Mouse (Mus musculus): Measurements from ENCODE around the gene Smc5. TPM values are rescaled to one million over a fixed set of nuclear protein-coding genes. Genes with fewer than 3 reads are reported as not detected.

Gene Smc5
- polyA plus RNA-seq, 1 experiment from 2014 or later: 6.5 TPM

DNA sequence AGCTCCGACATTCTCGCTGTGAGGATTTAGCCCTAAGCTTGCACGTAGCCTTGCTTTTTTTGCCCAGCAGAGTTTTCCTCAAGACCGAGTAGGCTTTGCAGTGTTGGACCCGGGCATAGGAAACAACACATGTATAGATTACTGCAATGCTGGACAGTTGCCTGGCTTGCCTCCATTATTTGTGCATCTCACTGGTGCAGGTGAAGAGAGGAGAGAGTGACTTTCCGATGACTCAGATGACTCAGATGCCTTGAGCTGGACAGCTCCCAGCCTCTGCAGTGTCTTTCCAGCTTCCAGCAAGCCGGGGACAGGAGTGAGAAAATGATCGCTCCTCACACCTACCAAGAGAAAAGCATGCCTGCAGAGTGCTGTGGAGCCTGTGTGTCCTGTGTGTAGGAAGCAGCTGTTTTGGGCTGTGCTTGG is 111.3 kb downstream of the Smc5 start:
- TF ChIP-seq CTCF (IDR thresholded peaks at IDR 0.05; ENCODE audit: low read depth): no peak
- ATAC-seq: no peak
- Histone ChIP-seq H3K4me2 (replicated peaks; ENCODE audit: low read depth) (no peak overlapping the region), H3K27me3 (replicated peaks; ENCODE audit: control insufficient read depth, insufficient read depth, low read length) (no peaks in the 10 kb centered on the region), H3K27ac (ENCODE audit: low read depth, low read length) (no peak overlapping the region), H3K4me3 (ENCODE audit: low read depth, low read length) (no peak overlapping the region), H3K4me1 (replicated peaks; ENCODE audit: control insufficient read depth, insufficient read depth, low read length) (no peaks in the 10 kb centered on the region), H3K9ac (ENCODE audit: low read depth, low read length) (no peak overlapping the region), H3K9me3 (ENCODE audit: control insufficient read depth) (no peaks in the 10 kb centered on the region), H3K36me3 (ENCODE audit: control insufficient read depth, insufficient read depth) (peaks cover 11% of the 10 kb centered on the region; the same call in 1 of the 2 replicates)
- 26% methylated on average over 8 of the region's 8 CpGs for WGBS

DNA sequence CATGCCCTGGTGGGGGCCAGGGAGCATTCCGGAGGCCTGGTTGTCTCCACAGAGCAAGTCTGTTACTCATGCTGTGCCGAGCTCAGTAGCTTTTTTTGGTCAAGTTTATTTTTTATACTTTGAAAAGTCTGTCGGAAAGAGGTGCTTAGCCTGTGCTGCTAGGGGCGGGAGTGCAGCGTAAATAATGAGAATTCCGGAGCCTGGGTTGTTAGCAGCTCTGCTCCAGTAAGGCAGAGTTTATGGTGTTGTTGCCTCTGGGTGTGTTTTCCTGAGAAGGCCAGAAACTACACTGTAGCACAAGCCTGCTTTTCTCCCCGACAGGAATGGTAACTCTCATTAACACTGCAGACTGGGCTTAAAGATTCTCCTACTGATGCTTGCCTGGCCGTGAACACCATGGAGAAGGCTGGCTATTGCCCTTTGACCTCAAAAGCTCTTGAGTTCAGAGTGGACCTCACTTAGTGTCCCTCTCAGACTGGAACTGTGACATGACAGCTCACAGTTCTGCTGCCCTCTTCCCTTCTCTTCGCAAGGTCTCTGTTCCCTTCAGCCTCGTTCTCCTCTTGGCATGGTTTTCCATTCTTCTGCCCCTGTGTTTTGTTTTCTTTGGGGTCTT is 113.8 kb downstream of the Smc5 start:
- no peak for ATAC-seq
- Histone ChIP-seq H3K9ac (ENCODE audit: low read depth, low read length) (no peak overlapping the region), H3K4me3 (ENCODE audit: low read depth, low read length) (no peak overlapping the region), H3K27me3 (replicated peaks; ENCODE audit: control insufficient read depth, insufficient read depth, low read length) (no peaks in the 10 kb centered on the region), H3K9me3 (ENCODE audit: control insufficient read depth) (no peaks in the 10 kb centered on the region), H3K27ac (ENCODE audit: low read depth, low read length) (no peak overlapping the region), H3K4me1 (replicated peaks; ENCODE audit: control insufficient read depth, insufficient read depth, low read length) (no peaks in the 10 kb centered on the region), H3K4me2 (replicated peaks; ENCODE audit: low read depth) (no peak overlapping the region), H3K36me3 (ENCODE audit: control insufficient read depth, insufficient read depth) (peaks cover 2% of the 10 kb centered on the region; the same call in 1 of the 2 replicates)
- TF ChIP-seq CTCF (IDR thresholded peaks at IDR 0.05; ENCODE audit: low read depth): no peak
- WGBS: 65% methylated on average over 10 of the region's 10 CpGs

Other genes starting within 250 kb of the Smc5 start
- 12.1 and 15.3 TPM in 2 replicates for gene Klf9, start 132.7 kb downstream of the Smc5 start, polyA plus RNA-seq (2015; fragmentation: Nextera tagmentation; extraction: Ambion mirVana)
- gene Mamdc2, start 174.5 kb upstream of the Smc5 start, polyA plus RNA-seq (2015; fragmentation: Nextera tagmentation; extraction: Ambion mirVana): 2.5 and 2.6 TPM in 2 replicates